Mouse (Mus musculus) forebrain, embryonic 10.5 days (tissue): ENCODE data around the gene Tenm3. TPM values are rescaled to one million over a fixed set of nuclear protein-coding genes. Genes with fewer than 3 reads are reported as not detected.

Experiments
- DNase-seq: peaks from one replicate; pipeline ENCODE4 v3.0.0-alpha.2; 2017; ENCODE audit warnings: low spot score; ENCODE audit errors: extremely low spot score
- H3K27ac ChIP-seq: fragments of 300-500 bp; sonication (generic); 2 replicates; pipeline ENCODE4 v1.5.1; 2016; ENCODE audit warnings: mild to moderate bottlenecking
- H3K27me3 ChIP-seq: fragments of 300-500 bp; sonication (generic); 2 replicates; pipeline ENCODE4 v1.6.1; 2016; ENCODE audit warnings: mild to moderate bottlenecking; ENCODE audit not compliant: poor library complexity, severe bottlenecking
- H3K36me3 ChIP-seq: fragments of 300-500 bp; sonication (generic); replicated peaks from 2 replicates; pipeline ENCODE4 v1.6.1; 2016; ENCODE audit warnings: mild to moderate bottlenecking, moderate library complexity
- H3K4me1 ChIP-seq: fragments of 300-500 bp; sonication (generic); 2 replicates; pipeline ENCODE4 v1.6.1; 2016
- H3K4me3 ChIP-seq: fragments of 300-500 bp; sonication (generic); 2 replicates; pipeline ENCODE4 v1.5.1; 2016; ENCODE audit warnings: mild to moderate bottlenecking, moderate library complexity
- H3K9me3 ChIP-seq: fragments of 300-500 bp; sonication (generic); 2 replicates; pipeline ENCODE4 v1.6.1; 2016; ENCODE audit warnings: mild to moderate bottlenecking, moderate library complexity
- WGBS: fragments of 180-500 bp; shearing (Covaris S2); methylation state at CpG from one replicate; pipeline ENCODE4 v1.1.7; 2016; 5-methylcytosine and 5-hydroxymethylcytosine counted together
- polyA plus RNA-seq: library from polyadenylated mRNA; unstranded; fragments of >200 nt; fragmentation: Nextera tagmentation; extraction: Ambion mirVana; gene quantifications from 2 replicates; pipeline ENCODE4 v1.2.1, GENCODE M21; 2016

Tenm3 gene
- polyA plus RNA-seq, 1 experiment from 2014 or later: 41.4 TPM

DNA sequence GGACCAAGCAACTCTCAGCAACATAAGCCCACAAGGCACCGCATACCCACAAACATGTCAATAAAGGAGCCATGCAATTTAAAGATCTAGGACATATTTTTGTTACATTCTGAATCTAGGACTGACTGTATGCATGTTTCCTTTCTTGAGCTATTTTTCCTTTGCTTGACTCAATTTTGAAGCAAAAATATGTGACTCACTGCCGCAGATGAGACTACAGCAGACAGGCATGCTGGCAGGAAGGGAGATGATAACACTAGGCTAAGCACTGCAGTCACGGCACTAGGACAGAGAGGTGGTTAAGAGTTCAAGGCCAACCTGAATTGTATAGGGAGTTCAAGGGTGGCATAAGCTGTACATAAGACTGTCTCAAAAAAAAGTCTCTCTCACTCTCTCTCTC is 79.7 kb downstream of the Tenm3 start:
- H3K4me1 ChIP-seq: peaks cover 28% of the 10 kb centered on the region
- 90% methylated on average over 3 of the region's 3 CpGs for WGBS
- no peak overlapping the region for H3K27ac ChIP-seq
- peak; percentile 8 for DNase-seq
- peaks cover 2% of the 10 kb centered on the region; the same call in 1 of the 2 replicates for H3K36me3 ChIP-seq
- H3K4me3 ChIP-seq: no peak overlapping the region
- H3K9me3 ChIP-seq: no peaks in the 10 kb centered on the region
- no peaks in the 10 kb centered on the region; the same call in 1 of the 2 replicates for H3K27me3 ChIP-seq

DNA sequence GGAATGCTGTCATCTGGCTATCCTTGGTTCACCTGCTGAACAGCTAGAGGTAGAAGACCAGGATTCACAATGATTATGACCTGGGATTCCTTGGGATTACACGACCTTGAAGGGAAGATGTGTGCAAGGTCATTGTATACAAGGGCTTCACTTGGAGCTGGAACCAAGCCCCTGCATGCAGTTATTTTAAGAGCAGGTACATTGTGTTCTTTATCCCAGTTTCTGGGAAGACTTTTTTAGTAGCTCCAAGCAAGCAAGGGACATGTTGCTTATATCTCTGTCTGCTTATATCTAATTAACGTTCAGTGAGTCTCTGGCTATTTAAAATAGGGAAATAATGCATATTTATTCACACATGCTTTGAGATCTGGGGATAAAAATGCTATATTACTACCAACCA is 86.9 kb downstream of the Tenm3 start:
- Histone ChIP-seq H3K36me3 (0 out of 2 replicates have a peak, but pooled peaks cover 3% of the 10 kb centered on the region), H3K4me3 (no peak overlapping the region), H3K9me3 (0 out of 2 replicates have a peak, but pooled peaks cover 6% of the 10 kb centered on the region), H3K27ac (no peak overlapping the region), H3K27me3 (no peaks in the 10 kb centered on the region), H3K4me1 (peaks cover 17% of the 10 kb centered on the region)
- DNase-seq: no peak
- WGBS: 86% methylated on average over 2 of the region's 2 CpGs

DNA sequence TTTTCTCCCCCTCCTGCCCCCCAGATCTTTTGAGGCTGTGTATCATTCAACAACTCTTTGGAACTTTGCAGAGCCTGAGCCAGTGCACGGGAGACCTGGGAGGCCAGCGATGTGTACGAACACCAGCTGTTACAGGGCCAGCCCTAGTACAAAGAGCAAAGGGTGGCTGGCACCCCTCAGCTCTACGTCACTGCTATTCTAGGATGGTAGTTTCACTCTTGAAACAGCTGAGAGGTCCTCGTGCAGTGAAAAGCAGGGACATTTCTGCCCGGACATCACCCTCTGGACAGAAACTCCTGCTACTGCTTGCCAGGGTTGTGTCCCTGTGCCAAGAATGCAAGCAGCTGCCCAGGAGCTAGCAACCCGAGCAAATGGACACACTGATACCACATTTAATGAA is 88.3 kb downstream of the Tenm3 start:
- no peak overlapping the region for H3K27ac ChIP-seq
- 0 out of 2 replicates have a peak, but pooled peaks cover 6% of the 10 kb centered on the region for H3K9me3 ChIP-seq
- WGBS: 65% methylated on average over 7 of the region's 7 CpGs
- H3K4me3 ChIP-seq: no peak overlapping the region
- no peak for DNase-seq
- H3K27me3 ChIP-seq: no peaks in the 10 kb centered on the region
- H3K36me3 ChIP-seq: 0 out of 2 replicates have a peak, but pooled peaks cover 3% of the 10 kb centered on the region
- H3K4me1 ChIP-seq: peaks cover 20% of the 10 kb centered on the region

GRCm38 (mm10) chr8:48754959-48755358 is 88.8 kb downstream of the Tenm3 start:
- 0 out of 2 replicates have a peak, but pooled peaks cover 3% of the 10 kb centered on the region for H3K36me3 ChIP-seq
- H3K4me3 ChIP-seq: no peak overlapping the region
- 0 out of 2 replicates have a peak, but pooled peaks cover 6% of the 10 kb centered on the region for H3K9me3 ChIP-seq
- no peak overlapping the region for H3K27ac ChIP-seq
- 76% methylated on average over 2 of the region's 2 CpGs for WGBS
- no peak for DNase-seq
- H3K4me1 ChIP-seq: peaks cover 20% of the 10 kb centered on the region
- H3K27me3 ChIP-seq: no peaks in the 10 kb centered on the region

DNA sequence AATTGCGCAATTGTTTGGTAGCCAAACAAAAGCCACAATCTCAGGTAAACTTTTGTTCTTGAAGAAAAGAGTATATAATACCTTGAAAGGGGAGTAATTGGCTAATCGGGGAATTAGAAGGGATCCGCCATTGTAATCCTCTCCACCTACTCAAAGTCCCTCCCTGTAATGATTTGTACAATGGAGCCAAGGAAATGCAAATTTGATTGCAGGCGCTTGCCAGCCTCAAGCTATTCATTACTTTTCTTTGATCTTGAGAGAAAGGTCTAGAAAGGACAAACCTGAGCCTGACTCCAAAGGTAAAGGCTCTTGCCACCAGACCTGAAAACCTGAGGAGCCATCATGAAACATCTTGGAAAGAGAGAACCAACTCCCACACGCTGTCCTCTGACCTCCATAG is 91.8 kb downstream of the Tenm3 start:
- DNase-seq: no peak
- no peak overlapping the region for H3K4me3 ChIP-seq
- H3K27me3 ChIP-seq: no peaks in the 10 kb centered on the region
- peaks cover 30% of the 10 kb centered on the region for H3K4me1 ChIP-seq
- no peak overlapping the region for H3K27ac ChIP-seq
- H3K9me3 ChIP-seq: 0 out of 2 replicates have a peak, but pooled peaks cover 6% of the 10 kb centered on the region
- 0 out of 2 replicates have a peak, but pooled peaks cover 3% of the 10 kb centered on the region for H3K36me3 ChIP-seq
- 58% methylated on average over 5 of the region's 5 CpGs for WGBS

DNA sequence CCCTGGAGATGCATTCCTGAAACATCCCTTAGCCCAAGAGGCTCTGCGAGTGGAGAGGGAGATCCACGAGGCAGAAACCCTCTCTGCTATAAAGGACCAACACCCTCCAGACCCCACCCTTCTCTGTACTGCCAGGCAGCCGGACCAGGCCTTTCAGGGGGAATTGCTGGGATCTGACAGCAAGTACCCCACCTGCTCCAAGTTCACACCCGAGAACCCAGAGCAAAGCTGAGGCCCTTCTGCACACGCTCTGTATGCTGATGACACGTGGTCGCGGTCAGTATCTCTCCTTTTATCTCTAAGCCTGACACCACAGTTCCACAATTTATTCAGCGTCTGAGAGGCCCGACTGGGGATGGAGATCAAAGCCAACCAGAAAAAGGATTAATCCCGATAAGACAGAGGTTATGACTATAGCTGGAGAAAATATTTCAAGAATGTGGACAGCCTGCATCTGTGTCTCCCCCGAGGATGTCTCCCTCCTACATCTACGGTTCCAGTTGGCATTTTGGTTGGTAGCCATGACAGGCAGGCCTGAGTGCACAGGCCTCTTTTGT is 95.2 kb downstream of the Tenm3 start:
- H3K4me1 ChIP-seq: peaks cover 25% of the 10 kb centered on the region

GRCm38 (mm10) chr8:48743912-48744311 is 99.8 kb downstream of the Tenm3 start:
- H3K9me3 ChIP-seq: no peaks in the 10 kb centered on the region
- peaks cover 46% of the 10 kb centered on the region for H3K4me1 ChIP-seq
- DNase-seq: no peak
- H3K36me3 ChIP-seq: no peaks in the 10 kb centered on the region
- no peaks in the 10 kb centered on the region for H3K27me3 ChIP-seq
- H3K4me3 ChIP-seq: no peak overlapping the region
- H3K27ac ChIP-seq: no peak overlapping the region
- 90% methylated on average over 4 of the region's 4 CpGs for WGBS

More for the DNA sequence above, 95.2 kb downstream of the Tenm3 start:
- WGBS: 72% methylated on average over 13 of the region's 13 CpGs
- Histone ChIP-seq H3K4me3 (no peak overlapping the region), H3K27ac (no peak overlapping the region), H3K9me3 (0 out of 2 replicates have a peak, but pooled peaks cover 6% of the 10 kb centered on the region), H3K27me3 (no peaks in the 10 kb centered on the region), H3K36me3 (0 out of 2 replicates have a peak, but pooled peaks cover 3% of the 10 kb centered on the region)
- DNase-seq: no peak

DNA sequence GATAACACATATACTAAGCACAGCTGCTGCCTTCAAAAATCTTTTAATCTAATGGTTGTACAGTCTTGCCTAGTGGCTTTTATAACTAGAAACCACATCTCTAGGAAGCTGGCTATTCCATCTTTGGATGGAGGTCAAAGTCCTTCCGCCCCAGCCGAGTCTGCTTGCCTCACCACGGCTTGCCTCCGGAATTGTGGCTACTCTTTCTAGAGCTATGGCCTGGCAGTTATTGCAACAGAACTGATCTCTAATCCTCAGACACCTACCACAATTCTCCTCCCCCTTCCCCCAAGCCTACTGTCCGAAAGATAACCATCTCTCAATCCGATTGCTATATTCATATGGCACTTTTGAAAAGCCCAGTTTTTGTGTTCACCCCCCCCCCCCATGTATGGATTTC is 101.0 kb downstream of the Tenm3 start:
- no peak for DNase-seq
- H3K4me3 ChIP-seq: no peak overlapping the region
- peaks cover 47% of the 10 kb centered on the region for H3K4me1 ChIP-seq
- H3K27me3 ChIP-seq: no peaks in the 10 kb centered on the region
- no peak overlapping the region for H3K27ac ChIP-seq
- no peaks in the 10 kb centered on the region for H3K36me3 ChIP-seq
- 96% methylated on average over 6 of the region's 6 CpGs for WGBS
- no peaks in the 10 kb centered on the region for H3K9me3 ChIP-seq

- Histone ChIP-seq H3K27me3 (no peaks in the 10 kb centered on the region), H3K9me3 (no peaks in the 10 kb centered on the region), H3K27ac (peak overlapping the region; percentile 58), H3K4me1 (peaks cover 55% of the 10 kb centered on the region), H3K4me3 (no peak overlapping the region), H3K36me3 (no peaks in the 10 kb centered on the region)
- WGBS: 70% methylated on average over 11 of the region's 11 CpGs
- no peak for DNase-seq
These were observed 102.8 kb downstream of the Tenm3 start for GRCm38 (mm10) chr8:48740951-48741350.

- peak overlapping the region; percentile 58 for H3K27ac ChIP-seq
- peaks cover 49% of the 10 kb centered on the region for H3K4me1 ChIP-seq
- H3K9me3 ChIP-seq: no peaks in the 10 kb centered on the region
- 74% methylated on average over 23 of the region's 23 CpGs for WGBS
- no peaks in the 10 kb centered on the region for H3K27me3 ChIP-seq
- DNase-seq: no peak
- H3K36me3 ChIP-seq: no peaks in the 10 kb centered on the region
- no peak overlapping the region for H3K4me3 ChIP-seq
These were observed 103.4 kb downstream of the Tenm3 start for GRCm38 (mm10) chr8:48740147-48740881.

GRCm38 (mm10) chr8:48733731-48734130 is 110.0 kb downstream of the Tenm3 start:
- Histone ChIP-seq H3K9me3 (no peaks in the 10 kb centered on the region), H3K36me3 (no peaks in the 10 kb centered on the region), H3K4me1 (peaks cover 37% of the 10 kb centered on the region), H3K4me3 (no peak overlapping the region), H3K27me3 (no peaks in the 10 kb centered on the region), H3K27ac (no peak overlapping the region)
- DNase-seq: no peak
- WGBS: 90% methylated on average over 10 of the region's 10 CpGs

GRCm38 (mm10) chr8:48733057-48733456 is 110.7 kb downstream of the Tenm3 start:
- no peak for DNase-seq
- Histone ChIP-seq H3K36me3 (no peaks in the 10 kb centered on the region), H3K27me3 (no peaks in the 10 kb centered on the region), H3K27ac (no peak overlapping the region), H3K4me3 (no peak overlapping the region), H3K9me3 (no peaks in the 10 kb centered on the region), H3K4me1 (peaks cover 34% of the 10 kb centered on the region)
- WGBS: 84% methylated on average over 4 of the region's 4 CpGs

GRCm38 (mm10) chr8:48730701-48731100 is 113.0 kb downstream of the Tenm3 start:
- peaks cover 35% of the 10 kb centered on the region for H3K4me1 ChIP-seq
- H3K9me3 ChIP-seq: no peaks in the 10 kb centered on the region
- no peak overlapping the region for H3K4me3 ChIP-seq
- no peaks in the 10 kb centered on the region for H3K27me3 ChIP-seq
- no peaks in the 10 kb centered on the region for H3K36me3 ChIP-seq
- 73% methylated on average over 6 of the region's 6 CpGs for WGBS
- no peak for DNase-seq
- no peak overlapping the region for H3K27ac ChIP-seq
